Mouse (Mus musculus): Measurements from ENCODE around the gene Rpl36a. TPM values are rescaled to one million over a fixed set of nuclear protein-coding genes. Genes with fewer than 3 reads are reported as not detected.
"Not testable (repeated sequence)": the region's sequence is repeated elsewhere in the genome, so short reads cannot be mapped to it uniquely, and the experiment has no call there.

The Rpl36a gene
- 203 and 263 TPM in 2 replicates for polyA plus RNA-seq (2015; fragmentation: Nextera tagmentation; extraction: Ambion mirVana)

DNA sequence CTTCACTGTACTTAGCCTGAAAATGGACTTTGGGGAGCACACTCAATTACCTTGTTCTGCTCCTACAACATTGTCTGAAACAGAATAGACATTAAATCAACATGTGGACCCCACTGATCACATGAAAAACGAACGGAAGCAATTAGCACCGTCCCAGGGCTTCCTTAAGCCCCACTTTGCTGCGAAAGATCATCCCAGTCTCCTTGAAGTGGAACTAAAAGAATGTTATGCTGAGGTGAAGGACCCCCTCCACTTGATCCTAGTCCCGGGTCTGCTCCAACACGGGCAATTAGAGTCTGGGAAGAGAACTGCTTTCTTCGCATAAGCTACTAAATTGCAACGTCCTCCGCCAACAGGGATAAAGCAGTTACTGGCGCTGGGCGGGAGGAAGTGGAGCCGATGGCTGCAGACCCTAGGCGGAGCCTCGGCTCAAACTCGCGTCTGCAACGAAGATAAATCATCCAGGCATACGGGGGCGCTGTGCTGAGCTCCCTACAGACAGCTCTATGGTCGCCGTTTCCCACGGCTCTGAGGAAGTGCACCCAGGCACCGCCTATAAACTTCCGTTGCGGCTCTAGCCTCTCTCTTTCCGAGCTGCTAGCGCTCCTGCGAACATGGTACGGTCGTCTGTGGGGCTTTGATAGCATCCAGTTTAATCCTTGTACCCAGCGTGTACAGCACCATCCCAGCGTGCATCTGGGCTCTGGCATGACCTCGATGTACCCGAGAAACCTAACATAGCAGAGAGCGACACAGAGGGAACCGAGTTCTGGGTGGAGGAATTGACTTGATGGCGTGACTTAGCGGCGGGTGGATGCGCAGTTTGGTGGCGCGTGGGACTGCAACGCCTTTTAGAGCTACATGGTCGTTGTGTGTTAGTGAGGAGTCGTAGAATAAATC, at the start of gene Rpl36a:
Gene Rpl36a, plus strand, starts transcription at position 552 of the 900 bp plus-strand sequence.
- H3K27me3 ChIP-seq: no peaks in the 10 kb centered on the region
- 12% methylated on average over 45 of the region's 45 CpGs for WGBS
- H3K4me1 ChIP-seq (replicated peaks): peaks cover 4% of the 10 kb centered on the region
- H3K36me3 ChIP-seq: peaks cover 7% of the 10 kb centered on the region; the same call in 1 of the 2 replicates
- H3K9me3 ChIP-seq (replicated peaks): no peaks in the 10 kb centered on the region
- peak within 1 kb of the TSS; percentile 82 for H3K27ac ChIP-seq
- peak within 1 kb of the TSS; percentile 54 for H3K9ac ChIP-seq
- peak within 1 kb of the TSS; percentile 63 for H3K4me2 ChIP-seq
- H3K4me3 ChIP-seq: peak within 1 kb of the TSS; percentile 53
- ATAC-seq (replicated peaks; ENCODE audit: insufficient number of reproducible peaks, insufficient read depth, low FRiP score, low read depth): peak; percentile 94

DNA sequence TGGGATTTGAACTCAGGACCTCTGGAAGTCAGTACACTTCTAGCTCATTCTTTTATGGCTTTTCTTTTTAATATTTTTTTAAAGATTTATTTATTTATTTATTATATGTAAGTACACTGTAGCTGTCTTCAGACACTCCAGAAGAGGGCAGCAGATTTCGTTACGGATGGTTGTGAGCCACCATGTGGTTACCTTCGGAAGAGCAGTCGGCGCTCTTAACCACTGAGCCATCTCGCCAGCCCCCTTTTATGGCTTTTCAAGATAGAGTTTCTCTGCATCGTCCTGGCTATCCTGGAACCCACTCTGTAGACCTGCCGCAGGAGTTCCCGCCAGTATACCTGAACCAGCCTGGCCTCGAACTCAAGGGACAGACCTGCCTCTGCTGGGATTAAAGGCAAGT, 45.7 kb upstream of the Rpl36a start:
- not testable (repeated sequence) for ATAC-seq (replicated peaks; ENCODE audit: insufficient number of reproducible peaks, insufficient read depth, low FRiP score, low read depth); H3K9me3 ChIP-seq (replicated peaks); H3K36me3 ChIP-seq; H3K4me1 ChIP-seq (replicated peaks); H3K27ac ChIP-seq; H3K27me3 ChIP-seq; H3K9ac ChIP-seq
- WGBS: 81% methylated on average over 10 of the region's 10 CpGs
- peak overlapping the region; percentile 55; the same call in 1 of the 2 replicates for H3K4me2 ChIP-seq
- peak overlapping the region; percentile 61 for H3K4me3 ChIP-seq

DNA sequence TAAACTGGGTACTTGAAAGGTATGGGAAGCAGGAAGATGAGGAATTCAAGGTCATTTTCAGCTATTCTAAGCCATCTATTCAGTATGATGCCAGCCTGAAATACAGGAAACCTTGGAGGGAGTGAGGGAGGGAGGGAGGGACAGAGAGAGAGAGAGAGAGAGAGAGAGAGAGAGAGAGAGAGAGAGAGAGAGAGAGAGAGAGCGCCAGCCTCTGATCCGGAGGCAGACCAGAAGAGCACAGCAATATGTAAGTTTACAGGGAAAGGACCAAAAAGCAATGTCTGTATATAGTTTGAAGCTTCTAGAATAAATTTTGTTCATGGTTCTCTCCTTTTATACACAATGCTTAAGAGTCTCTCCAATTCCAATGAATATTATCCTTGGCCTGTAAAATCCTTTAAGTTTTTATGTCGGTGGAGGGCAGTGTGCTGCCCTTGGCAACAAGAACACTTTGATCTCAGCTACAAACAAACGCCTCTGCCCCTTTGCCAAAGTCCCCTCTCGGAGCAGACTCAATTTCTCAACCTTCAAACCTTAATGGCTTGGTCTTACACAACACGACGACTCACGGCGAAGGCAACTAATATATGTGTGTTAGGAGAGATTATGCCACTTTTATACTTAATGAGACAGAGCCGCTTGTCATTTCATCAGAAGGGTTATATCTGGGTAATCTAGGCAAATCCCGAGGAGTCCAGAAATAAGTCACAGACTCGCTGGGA, 44.9 kb upstream of the Rpl36a start:
- peaks cover 5% of the 10 kb centered on the region; the same call in 1 of the 2 replicates for H3K36me3 ChIP-seq
- peak overlapping the region; percentile 61 for H3K4me3 ChIP-seq
- H3K27ac ChIP-seq: peak overlapping the region; percentile 89
- H3K9ac ChIP-seq: peak overlapping the region; percentile 56
- no peaks in the 10 kb centered on the region for H3K9me3 ChIP-seq (replicated peaks)
- WGBS: 14% methylated on average over 12 of the region's 12 CpGs
- ATAC-seq (replicated peaks; ENCODE audit: insufficient number of reproducible peaks, insufficient read depth, low FRiP score, low read depth): no peak
- H3K4me1 ChIP-seq (replicated peaks): no peaks in the 10 kb centered on the region
- H3K4me2 ChIP-seq: peak overlapping the region; percentile 55
- H3K27me3 ChIP-seq: no peaks in the 10 kb centered on the region

DNA sequence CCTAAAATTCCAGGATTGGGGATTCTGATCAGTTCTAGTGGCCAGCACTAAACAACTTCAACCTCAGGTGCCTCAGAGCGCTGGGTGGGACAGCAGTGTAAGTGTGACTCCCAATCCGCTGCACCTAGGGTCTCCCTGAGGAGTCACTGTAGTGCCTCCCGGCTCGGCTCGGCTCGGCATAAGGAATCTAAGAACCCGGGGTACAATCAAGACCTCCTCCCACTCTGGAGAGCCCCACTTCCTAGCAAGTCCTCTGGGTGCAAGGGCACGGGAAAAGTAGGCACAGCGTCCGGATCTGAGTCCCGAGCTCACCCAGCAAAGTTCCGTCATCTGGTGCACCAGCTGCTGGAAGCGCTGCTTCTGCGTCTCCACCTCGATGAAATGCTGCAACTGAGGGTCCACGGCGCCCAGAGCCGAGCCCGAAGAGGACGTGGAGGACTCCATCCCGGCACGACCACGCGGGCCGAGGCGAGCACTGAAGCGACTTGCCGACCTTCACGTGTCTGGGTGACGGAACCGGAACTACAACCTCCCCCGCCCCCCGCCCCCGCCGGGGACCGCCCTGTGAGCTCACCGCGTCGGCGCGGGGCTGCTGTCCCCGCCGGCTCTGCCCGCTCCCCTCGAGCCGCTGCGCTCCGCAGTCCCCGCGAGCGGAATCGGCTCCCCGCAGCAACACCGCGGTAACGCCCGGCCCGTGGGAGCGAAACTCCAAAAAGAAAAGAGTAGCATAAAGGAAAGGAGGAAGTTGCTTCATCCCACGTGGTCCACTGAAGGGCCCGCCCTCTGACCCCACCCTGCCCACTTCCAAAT, 44.1 kb upstream of the Rpl36a start, which contains the start of gene Timm8a1:
Gene Timm8a1, minus strand, starts transcription at position 721 of the 810 bp plus-strand sequence.
- H3K4me2 ChIP-seq: peak within 1 kb of the TSS; percentile 55
- WGBS: 19% methylated on average over 56 of the region's 61 CpGs
- peaks cover 4% of the 10 kb centered on the region; the same call in 1 of the 2 replicates for H3K36me3 ChIP-seq
- no peaks in the 10 kb centered on the region for H3K9me3 ChIP-seq (replicated peaks)
- H3K4me1 ChIP-seq (replicated peaks): no peaks in the 10 kb centered on the region
- H3K9ac ChIP-seq: peak within 1 kb of the TSS; percentile 56
- peak; percentile 88 for ATAC-seq (replicated peaks; ENCODE audit: insufficient number of reproducible peaks, insufficient read depth, low FRiP score, low read depth)
- H3K27ac ChIP-seq: peak within 1 kb of the TSS; percentile 89
- peak within 1 kb of the TSS; percentile 61 for H3K4me3 ChIP-seq
- H3K27me3 ChIP-seq: no peaks in the 10 kb centered on the region

DNA sequence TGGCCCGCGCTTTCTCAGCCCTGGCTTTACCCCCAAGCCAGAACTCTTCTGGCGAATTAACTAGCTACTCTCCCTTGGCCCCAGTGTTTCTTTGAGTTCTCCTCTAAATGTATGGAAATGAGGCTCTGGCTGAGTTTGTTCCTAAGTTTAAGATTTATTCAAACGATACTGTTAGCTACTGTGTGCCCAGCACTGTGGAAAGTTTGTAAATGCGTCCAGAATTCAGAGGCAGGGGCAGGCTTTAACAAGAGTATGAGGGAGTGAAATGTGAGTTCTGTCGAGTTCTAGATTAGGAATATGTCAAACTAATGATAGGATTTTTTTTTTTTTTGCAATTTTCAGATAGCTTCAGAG, 43.5 kb upstream of the Rpl36a start:
- Histone ChIP-seq H3K4me1 (replicated peaks) (no peaks in the 10 kb centered on the region), H3K9me3 (replicated peaks) (no peaks in the 10 kb centered on the region), H3K27ac (peak overlapping the region; percentile 89), H3K9ac (peak overlapping the region; percentile 56), H3K4me2 (peak overlapping the region; percentile 53), H3K4me3 (peak overlapping the region; percentile 61), H3K27me3 (no peaks in the 10 kb centered on the region), H3K36me3 (no peaks in the 10 kb centered on the region)
- ATAC-seq (replicated peaks; ENCODE audit: insufficient number of reproducible peaks, insufficient read depth, low FRiP score, low read depth): no peak
- WGBS: 13% methylated on average over 6 of the region's 6 CpGs

DNA sequence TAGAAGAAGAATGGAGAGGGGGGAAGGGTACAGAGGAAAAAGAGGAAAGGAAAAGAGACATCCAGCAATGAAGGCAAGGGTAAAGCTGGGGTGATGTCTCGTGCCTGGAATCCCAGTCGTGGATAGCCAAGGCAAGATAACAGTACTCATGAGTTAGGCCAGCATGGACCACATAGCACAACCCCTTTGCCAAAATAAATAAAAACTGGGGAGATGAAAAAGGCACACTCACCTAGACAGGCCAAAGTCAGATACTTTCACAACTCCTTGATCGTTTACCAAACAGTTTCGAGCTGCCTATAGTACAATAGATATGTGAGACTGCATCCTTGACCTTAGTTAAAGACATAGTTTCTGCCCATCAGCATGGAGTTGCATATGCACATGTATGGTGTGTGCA, 38.1 kb upstream of the Rpl36a start:
- 73% methylated on average over 4 of the region's 4 CpGs for WGBS
- Histone ChIP-seq H3K4me1 (replicated peaks) (no peaks in the 10 kb centered on the region), H3K9ac (no peak overlapping the region), H3K9me3 (replicated peaks) (no peaks in the 10 kb centered on the region), H3K36me3 (no peaks in the 10 kb centered on the region), H3K27ac (no peak overlapping the region), H3K4me2 (no peak overlapping the region), H3K27me3 (no peaks in the 10 kb centered on the region), H3K4me3 (no peak overlapping the region)
- ATAC-seq (replicated peaks; ENCODE audit: insufficient number of reproducible peaks, insufficient read depth, low FRiP score, low read depth): no peak

DNA sequence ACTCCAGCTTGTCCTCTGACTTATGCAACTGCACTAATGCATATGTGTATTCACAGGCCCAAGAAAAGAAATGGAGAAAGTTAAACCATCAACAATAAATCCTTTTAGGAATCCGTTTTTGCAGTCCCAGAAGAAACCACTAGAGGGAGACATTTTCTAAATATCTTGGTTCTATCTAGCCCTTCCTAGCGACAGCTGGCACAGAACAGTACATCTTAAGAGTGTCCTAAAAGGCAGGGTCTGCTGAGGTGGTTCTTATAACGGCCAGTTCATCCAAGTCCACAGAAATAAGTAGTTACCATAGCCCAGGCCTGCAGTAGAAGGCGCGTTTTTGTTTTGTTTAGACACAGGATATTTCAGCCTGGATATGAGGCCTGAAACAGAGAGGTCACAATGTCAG, 34.6 kb upstream of the Rpl36a start:
- Histone ChIP-seq H3K27ac (no peak overlapping the region), H3K9ac (no peak overlapping the region), H3K36me3 (no peaks in the 10 kb centered on the region), H3K27me3 (no peaks in the 10 kb centered on the region), H3K4me3 (no peak overlapping the region), H3K4me1 (replicated peaks) (no peaks in the 10 kb centered on the region), H3K4me2 (no peak overlapping the region), H3K9me3 (replicated peaks) (no peaks in the 10 kb centered on the region)
- 9% methylated on average over 5 of the region's 5 CpGs for WGBS
- no peak for ATAC-seq (replicated peaks; ENCODE audit: insufficient number of reproducible peaks, insufficient read depth, low FRiP score, low read depth)

DNA sequence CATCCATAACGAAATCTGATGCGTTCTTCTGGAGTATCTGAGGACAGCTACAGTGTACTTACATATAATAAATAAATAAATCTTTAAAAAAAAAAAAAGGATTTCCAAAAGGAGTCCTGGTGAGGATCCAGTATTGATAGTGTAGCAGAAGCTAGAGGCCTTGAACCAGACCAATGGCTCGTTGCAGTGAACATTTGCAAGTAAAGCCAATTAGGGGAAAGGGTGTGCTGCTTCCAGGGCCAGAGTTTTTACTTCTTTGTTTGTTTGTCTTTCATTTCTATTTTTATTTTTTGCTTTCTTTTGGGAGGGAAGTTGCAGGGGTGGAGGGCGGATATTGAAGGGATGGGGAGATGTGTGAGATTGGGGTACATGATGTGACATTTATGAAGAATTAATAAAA, 32.1 kb upstream of the Rpl36a start:
- 75% methylated on average over 4 of the region's 4 CpGs for WGBS
- H3K4me2 ChIP-seq: no peak overlapping the region
- no peaks in the 10 kb centered on the region for H3K4me1 ChIP-seq (replicated peaks)
- H3K9ac ChIP-seq: no peak overlapping the region
- no peaks in the 10 kb centered on the region for H3K36me3 ChIP-seq
- ATAC-seq (replicated peaks; ENCODE audit: insufficient number of reproducible peaks, insufficient read depth, low FRiP score, low read depth): no peak
- no peak overlapping the region for H3K27ac ChIP-seq
- H3K4me3 ChIP-seq: no peak overlapping the region
- no peaks in the 10 kb centered on the region for H3K9me3 ChIP-seq (replicated peaks)
- no peaks in the 10 kb centered on the region for H3K27me3 ChIP-seq

DNA sequence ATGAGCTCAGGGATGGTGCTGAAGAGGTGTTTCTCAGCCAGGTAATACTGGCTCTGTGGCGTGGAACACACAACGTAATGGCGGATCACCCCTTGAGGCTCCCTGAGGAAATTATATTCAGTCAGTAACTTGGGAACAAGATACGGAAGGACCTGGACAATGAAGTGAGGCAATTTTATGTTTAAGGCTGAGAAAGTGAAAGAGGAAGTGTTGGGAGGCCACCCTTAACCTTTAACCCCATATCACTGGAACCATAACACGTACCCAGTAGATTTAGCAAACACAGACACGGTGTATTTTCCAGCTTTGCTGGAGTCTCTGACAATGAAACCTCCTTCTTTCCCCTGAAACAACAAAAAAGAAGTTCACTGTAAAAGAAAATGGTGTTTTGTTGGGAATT, 31.0 kb upstream of the Rpl36a start:
- no peak for ATAC-seq (replicated peaks; ENCODE audit: insufficient number of reproducible peaks, insufficient read depth, low FRiP score, low read depth)
- no peaks in the 10 kb centered on the region for H3K36me3 ChIP-seq
- H3K4me1 ChIP-seq (replicated peaks): no peaks in the 10 kb centered on the region
- H3K27me3 ChIP-seq: no peaks in the 10 kb centered on the region
- 61% methylated on average over 6 of the region's 6 CpGs for WGBS
- H3K27ac ChIP-seq: no peak overlapping the region
- no peak overlapping the region for H3K9ac ChIP-seq
- no peaks in the 10 kb centered on the region for H3K9me3 ChIP-seq (replicated peaks)
- no peak overlapping the region for H3K4me2 ChIP-seq
- no peak overlapping the region for H3K4me3 ChIP-seq

DNA sequence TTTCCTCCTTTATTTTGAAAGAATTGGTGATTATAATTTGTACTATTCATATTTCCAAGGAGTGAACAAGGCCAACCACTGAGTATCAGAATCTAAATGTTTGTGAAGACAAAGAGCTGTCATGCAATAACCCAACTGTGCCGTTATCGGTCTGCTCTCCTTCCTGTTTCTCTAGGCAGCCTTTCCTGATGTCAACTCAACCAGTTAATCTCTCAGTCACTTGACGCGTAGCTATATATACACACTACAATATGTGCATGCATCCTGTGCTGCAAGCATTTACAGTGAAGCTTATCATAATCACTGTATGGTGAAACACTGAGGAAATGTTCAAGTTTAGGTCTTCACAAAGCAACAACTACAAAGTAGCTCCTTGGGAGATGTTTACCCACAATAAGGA, 21.1 kb upstream of the Rpl36a start:
- ATAC-seq (replicated peaks; ENCODE audit: insufficient number of reproducible peaks, insufficient read depth, low FRiP score, low read depth): no peak
- no peaks in the 10 kb centered on the region for H3K27me3 ChIP-seq
- H3K9ac ChIP-seq: no peak overlapping the region
- no peaks in the 10 kb centered on the region for H3K4me1 ChIP-seq (replicated peaks)
- H3K4me2 ChIP-seq: no peak overlapping the region
- no peaks in the 10 kb centered on the region for H3K9me3 ChIP-seq (replicated peaks)
- WGBS: 47% methylated on average over 4 of the region's 4 CpGs
- H3K27ac ChIP-seq: no peak overlapping the region
- no peaks in the 10 kb centered on the region for H3K36me3 ChIP-seq
- H3K4me3 ChIP-seq: no peak overlapping the region

All from heart, embryonic 15.5 days (tissue).